Mouse (Mus musculus) ES-E14 (cell line): ENCODE measurements around the gene Vezf1.

Experiments used
- CHD2 ChIP-seq: IDR thresholded peaks from 2 replicates; pipeline ENCODE4 v1.6.1; 2014; ENCODE audit warnings: mild to moderate bottlenecking, low read depth, low read length, inconsistent platforms
- HCFC1 ChIP-seq: IDR thresholded peaks from 2 replicates; pipeline ENCODE4 v1.6.1; 2012; ENCODE audit warnings: low read length, inconsistent platforms, borderline replicate concordance; ENCODE audit not compliant: insufficient read depth
- MAFK ChIP-seq: IDR thresholded peaks from 2 replicates; pipeline ENCODE4 v1.6.1; 2014; ENCODE audit warnings: mild to moderate bottlenecking, low read depth, low read length, inconsistent platforms; ENCODE audit not compliant: insufficient read depth
- ZC3H11A ChIP-seq: IDR thresholded peaks from 2 replicates; pipeline ENCODE4 v1.6.1; 2012; ENCODE audit warnings: low read depth, mild to moderate bottlenecking, inconsistent platforms, low read length, borderline replicate concordance
- ZNF384 ChIP-seq: IDR thresholded peaks from 2 replicates; pipeline ENCODE4 v1.6.1; 2012; ENCODE audit warnings: low read depth, low read length, inconsistent platforms

DNA sequence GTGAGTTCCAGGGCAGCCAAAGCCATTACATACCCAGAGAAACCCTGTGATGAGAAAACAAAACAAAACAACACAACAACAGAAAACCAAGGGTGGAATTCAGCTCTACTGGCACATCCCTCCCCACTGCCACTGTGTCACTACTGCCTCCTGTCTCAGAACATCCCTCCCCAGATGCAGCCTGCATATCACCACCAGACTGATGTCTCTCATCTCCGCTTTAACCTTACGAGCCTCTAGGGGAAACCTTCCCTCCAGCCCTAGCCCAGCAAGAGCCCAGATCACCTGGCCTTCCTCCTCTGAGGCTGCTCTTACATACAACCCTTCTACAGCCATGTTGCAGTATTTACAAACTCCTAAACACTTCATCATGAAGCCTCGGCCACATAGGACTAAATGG is 30.7 kb upstream of the Vezf1 start:
- TF ChIP-seq ZNF384 (no peak), MAFK (no peak), ZC3H11A (no peak), HCFC1 (no peak), CHD2 (no peak)
